Mouse (Mus musculus): ENCODE data around the gene Cdk5.
A peak's percentile ranks its signal among the peaks of the same experiment; 100 is the strongest.
"Not testable (repeated sequence)": the region's sequence is repeated elsewhere in the genome, so short reads cannot be mapped to it uniquely, and the experiment has no call there.

The Cdk5 gene

DNA sequence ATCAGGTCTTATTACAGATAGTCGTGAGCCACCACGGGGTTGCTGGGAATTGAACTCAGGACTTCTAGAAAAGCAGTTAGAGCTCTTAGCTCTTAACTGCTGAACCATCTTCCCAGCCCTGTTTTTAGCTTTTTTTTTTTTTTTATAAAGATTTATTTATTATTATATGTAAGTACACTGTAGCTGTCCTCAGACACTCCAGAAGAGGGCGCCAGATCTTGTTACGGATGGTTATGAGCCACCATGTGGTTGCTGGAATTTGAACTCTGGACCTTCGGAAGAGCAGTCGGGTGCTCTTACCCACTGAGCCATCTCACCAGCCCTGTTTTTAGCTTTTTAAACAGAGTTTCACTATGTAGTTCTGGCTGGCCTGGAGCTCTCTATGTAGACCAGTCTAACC lies 27.1 kb downstream of the Cdk5 start:
- not testable (repeated sequence) for DNase-seq

DNA sequence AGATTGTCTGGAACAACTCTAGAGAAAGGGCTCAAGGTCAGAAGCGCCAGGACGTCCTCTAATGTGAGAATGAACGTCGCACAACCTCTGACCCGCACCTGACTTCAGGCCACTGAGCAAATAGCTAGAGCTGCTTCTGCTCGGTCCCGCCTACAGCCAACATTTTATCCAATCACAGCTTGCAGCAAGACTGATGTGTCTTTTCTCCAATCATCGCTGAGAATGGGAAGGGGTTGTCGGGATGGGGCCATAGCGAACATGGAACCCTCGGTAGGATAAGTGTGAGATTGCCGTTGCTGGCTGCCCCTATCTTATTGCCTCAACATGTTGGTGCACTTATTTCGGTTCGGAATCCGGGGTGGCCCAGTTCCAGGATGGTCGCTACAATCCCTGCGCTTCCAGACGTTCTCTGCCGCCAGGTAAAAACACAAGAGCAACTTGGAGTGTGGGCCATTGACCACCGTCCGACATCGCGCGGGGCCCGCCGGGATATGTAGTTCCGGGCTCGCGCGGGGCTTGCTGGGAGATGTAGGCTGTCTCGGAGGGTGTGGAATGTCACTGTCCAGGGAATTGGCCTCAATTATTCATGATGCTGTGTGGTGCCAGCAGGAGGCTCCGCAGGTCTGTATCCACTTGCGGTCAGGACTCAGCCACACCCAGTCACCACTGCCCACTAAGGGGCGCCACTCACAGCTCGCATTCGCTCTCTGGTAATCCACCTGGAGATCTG lies 29.0 kb downstream of the Cdk5 start:
- DNase-seq = peak; percentile 94 to 97

DNA sequence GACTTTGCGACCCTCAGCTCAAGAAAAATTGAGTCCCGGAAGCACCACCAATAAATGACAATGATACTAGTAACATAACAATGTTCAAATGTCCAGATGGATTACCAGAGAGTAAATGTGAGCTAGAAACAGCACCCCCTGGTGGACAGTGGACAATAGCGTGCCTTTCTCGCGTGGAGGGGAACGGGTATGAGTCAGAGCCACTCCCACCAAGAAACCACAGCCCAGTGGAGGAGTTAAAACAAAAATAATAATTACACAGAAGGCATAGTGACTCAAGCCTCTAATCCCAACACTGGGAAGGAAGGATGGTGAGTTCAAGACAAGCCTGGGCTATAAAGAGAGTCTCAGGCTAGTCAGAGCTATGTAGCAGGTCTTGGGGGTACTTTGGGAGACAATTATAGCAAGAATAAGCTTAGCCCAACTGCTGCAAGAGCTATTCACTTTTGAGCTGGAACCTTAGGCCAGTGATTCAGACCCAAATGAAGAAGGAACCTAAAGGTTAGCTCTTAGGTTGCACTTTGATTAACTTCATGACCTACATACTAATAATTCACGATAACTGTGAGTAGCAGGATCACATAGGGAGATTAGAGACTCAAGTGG lies 29.8 kb downstream of the Cdk5 start, which contains the start of gene Abcb8:
Gene Abcb8 (plus strand): TSS at position 272 of the 606 bp plus-strand sequence.
- DNase-seq = peak; percentile 76 to 83

DNA sequence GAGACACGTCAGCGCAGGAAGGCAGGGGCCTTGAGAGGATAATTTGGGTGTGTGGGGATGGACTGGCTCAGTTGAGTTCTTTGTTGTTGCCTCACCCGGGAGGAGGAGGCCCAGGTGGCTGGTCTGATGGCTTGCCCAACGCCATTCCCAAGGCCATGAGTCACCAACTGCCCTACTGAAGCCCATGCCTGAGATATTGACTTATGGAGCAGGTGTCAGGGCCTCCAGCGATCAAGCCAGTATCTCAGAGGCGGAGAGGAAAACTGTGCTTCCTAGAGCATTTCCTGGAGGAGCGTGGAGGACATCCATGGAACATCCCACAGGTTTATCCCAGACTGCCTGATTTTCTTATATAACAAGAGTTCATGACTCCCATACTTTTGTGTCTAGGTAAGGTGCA lies 30.6 kb downstream of the Cdk5 start:
- no peak for DNase-seq

DNA sequence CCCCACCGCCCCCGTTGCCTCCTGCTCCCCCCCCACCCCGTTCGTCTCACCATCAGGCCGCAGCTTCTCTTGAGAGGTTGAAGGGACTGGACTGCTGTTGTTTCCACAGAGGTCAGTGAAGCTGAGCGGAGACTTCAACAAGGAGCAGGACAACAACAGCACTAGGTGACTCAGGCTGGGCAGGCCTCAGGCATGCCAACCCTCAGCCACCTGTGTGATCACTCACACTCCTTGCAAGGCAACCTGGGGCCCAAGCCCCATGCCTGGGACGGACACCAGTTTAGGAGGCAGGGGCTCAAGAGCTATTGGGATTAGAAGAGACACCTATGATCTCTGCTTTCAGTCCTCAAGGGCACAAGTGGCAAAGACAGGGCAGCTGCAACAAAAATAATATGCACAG lies 31.5 kb downstream of the Cdk5 start, which contains the start of gene Atg9b:
Gene Atg9b (minus strand): TSS at position 280 of the 400 bp plus-strand sequence.
- no peak for DNase-seq

DNA sequence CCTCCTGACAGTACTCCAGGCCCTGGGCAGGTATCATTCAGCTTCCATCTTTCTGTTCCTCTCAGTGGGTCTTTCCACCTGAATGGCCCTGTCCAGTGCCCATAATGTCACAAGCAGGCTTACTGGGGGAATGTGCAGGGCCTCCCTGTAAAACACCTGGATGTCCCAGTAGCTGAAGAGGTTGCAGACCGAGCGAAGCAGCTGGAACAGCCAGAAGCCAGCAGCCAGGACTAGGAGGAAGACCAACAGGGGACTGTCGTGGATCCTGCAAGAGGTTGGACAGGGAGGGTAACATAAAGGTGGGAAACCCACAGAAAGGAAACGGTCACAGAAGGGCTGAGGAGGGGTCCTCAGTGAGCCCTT lies 33.7 kb downstream of the Cdk5 start:
- DNase-seq = no peak

DNA sequence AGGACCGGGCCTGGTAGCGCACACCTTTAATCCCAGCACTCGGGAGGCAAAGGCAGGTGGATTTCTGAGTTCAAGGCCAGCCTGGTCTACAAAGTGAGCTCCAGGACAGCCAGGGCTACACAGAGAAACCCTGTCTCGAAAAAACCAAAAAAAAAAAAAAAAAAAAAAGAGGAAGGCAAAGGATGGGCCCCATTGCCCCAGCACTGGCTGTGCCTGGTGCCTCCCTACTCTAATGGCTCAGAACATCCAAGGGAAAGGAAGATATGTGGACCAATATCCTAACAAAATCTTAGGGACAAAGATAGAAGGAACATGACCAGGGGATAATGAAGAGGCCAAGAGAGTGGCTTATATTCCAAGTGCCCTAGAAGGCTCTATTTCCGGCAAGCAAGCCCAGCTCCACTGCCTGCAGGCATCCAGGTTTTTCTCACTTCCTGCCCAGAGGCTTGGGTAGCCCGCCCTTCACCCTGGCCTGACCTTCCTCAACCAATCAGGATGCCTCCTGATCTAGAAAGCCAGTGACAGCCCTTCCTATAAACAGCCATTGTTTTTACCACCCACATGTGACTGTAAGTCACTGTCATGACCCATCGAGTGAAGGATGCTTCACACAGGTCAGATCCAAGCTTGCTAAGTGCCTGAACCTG lies 34.2 kb downstream of the Cdk5 start:
- no peak for DNase-seq

DNA sequence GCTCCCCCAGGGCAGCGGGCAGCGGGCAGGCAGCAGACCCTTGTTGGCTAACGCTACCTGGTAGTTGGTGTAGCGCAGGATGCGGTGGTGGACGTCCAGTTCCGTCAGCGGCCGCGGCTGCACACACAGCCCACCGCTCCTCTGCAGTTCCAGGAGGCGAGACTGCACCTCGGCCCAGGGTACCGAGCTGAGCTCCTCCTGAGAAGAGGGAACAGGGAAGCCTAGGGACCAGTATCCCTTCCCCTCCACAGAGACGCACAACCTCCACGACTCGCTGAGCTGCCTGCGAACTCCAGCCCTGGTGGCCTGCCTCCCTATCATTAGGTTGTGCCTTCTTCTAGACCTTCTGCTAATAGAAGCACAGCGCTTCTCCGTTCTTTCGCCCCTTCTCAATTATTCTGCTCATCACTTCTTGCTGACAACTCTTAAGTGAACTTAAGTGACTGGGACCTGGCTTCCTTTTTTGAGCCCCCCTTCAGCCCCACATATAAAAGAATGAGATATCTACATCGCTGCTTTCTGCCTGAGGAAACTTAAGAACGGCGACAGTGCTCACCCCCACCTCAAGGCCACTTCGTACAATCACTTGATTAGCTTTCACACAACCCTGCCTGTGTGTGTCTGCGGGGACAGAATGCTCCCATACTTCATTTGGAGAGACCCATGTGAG lies 34.9 kb downstream of the Cdk5 start:
- no peak for DNase-seq

DNA sequence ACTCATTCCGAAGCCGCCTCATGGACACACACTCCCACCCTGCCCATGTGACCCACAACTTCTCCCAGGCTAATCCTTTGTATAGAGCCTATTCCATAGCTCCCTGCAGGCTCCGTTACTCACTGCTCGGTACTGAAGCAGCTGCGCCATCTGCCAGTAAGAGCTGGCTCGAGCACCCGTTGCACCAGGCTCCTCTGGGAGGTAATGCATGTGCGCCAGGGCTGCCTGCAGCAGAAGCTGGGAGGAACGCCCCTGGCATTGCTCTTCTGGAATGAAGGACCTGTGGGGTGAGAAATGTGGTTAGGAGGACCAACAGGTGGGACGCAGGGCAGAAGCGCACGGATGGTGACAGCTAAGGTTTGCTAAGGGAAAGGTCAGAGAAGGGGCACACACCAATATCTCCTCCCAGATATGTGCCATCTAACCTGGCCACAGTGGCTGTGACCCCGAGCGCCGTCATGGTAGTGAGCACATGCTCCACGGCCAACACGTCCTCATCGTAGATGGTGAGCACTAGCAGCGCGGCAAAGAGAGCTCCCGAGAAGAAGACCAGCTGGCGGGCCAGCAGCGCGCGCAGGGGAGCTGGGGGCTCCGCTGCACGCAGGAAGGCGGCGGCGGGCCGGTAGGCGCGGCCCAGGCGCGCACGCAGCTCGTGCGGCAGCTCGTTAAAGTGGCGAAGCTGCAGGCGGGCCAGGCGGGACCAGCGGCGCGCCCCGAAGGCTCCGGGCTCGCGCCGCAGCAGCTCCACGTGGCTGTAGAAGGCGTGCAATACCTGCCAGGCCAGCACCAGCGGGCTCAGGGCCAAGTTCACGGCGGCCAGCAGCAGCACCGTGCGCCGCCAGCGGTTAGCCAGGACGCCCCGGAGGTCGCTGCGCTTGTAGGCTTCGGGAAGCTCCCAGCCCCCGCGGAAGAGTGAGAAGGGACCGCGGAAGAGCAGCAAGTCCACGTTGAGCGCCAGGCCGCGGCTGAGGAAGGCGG lies 35.8 kb downstream of the Cdk5 start:
- peak; percentile 44 to 48 for DNase-seq

DNA sequence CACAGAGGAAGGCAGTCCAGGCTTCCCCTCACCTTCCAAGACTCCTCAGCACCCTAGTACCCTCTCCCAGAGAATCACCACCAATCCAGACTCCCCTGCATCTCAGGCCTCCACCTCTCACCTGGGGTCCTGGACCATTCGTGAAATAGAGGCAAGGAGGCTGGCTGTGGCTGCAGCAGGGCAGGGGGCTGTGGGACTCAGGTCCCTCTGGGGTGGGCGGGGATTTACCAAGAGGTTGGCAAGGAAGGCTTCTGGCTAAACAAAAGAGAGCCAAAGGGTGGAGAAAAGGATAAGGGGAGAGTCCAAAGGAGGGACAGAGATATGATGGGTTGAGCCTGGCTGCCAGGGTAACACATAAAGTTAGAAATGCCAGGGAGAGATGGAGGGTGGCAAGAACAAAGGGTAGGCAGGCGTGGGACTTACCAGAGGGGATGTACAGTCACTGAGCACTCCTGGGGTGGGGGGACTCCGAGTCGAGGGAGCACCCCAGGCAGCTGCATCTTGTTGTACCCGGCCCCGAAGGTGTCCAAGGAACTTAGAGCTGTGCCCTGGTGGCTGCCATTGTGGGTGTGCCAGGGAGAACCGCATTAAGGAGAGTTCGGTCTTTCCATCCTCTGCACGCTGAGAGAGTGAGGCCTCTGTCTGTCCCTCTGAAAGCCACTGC lies 37.3 kb downstream of the Cdk5 start:
- no peak for DNase-seq

DNA sequence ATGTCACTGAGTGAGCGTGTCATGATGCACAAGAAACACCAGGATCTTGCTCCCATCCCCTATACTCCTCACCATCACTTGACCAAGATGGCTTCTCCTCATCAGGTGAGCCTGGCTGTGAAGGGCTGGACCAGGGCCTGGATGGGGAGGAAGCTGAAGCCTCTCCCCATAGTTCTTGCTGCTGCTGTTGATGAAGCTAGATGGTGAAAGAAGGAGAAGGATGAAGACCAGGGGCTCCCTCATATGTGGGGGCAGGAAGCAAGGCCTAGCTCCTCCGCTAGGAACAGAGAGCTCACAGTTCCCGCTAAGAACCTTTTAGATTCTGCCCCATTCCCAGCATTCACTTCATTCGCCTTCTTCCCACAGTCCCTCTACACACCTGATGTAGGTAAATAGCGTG lies 38.0 kb downstream of the Cdk5 start:
- DNase-seq = no peak

DNA sequence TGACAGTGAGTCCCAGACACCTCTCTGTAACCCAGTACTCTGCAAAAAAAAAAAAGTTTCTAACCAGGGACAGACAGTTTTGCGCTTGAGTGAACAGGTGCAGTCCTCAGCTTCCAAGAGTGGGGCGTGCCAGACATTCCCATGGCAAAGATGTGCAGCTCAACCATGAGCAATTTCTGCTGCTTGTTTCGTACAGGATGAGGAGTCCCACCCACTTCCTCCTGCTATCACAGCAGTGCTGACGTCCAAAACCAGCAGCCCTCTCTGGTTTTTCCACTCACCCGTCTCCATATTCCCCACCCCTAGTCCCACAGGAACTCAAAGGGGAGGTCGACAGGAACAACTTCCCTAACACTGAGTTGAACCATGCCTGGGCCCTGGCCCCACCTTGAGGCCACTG lies 38.9 kb downstream of the Cdk5 start:
- DNase-seq = no peak

DNA sequence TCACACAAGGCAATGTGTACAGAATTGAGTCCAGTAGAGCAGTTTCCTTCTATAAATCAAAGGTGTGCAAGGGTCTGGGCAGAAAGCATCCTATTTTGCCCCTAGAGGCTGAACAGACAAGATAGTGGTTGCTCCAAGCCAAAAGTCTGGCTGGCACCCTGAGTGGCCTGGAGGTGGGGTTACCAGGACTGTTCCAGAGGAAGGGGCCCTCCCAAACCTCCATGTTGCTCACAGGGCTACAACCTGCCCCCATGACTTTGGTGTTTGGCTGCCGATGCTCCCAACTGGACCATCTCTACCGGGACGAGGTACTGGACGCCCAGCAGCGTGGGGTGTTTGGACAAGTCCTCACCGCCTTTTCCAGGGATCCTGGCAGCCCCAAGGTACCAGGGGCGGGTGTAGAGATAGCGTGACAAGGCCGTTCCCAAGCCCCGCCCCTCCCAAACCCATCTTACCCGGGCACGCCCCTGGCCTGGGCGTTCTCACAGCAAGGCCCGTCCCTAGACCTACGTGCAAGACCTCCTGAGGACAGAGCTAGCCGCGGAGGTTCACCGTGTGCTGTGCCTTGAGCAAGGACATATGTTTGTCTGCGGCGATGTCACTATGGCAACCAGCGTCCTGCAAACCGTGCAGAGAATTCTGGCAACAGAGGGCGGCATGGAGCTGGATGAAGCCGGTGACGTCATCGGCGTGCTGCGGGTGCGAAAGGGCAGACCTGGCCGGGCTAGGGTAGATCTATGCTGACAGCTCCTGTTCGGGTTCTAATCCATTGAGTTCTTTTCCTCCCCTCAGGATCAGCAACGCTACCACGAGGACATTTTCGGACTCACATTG lies 40.1 kb downstream of the Cdk5 start:
- peak; percentile 96 to 98 for DNase-seq

DNA sequence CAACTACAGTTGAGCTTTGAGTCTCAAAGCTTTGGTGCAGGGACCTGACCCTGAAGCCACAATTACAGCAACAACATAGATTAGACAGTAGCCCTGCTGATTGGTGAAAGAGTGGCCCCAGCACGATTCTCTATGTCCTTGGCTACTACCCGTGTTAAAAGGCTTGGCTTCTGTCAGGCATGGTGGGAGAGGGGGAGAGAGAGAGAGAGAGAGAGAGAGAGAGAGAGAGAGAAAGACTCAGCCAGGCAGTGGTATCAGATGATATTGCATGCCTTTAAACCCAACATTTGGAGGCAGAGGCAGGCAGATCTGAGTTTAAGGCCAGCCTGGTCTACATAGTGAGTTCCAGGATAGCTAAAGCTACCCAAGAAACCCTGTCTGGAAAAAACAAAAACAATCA lies 41.3 kb downstream of the Cdk5 start:
- DNase-seq = no peak

DNA sequence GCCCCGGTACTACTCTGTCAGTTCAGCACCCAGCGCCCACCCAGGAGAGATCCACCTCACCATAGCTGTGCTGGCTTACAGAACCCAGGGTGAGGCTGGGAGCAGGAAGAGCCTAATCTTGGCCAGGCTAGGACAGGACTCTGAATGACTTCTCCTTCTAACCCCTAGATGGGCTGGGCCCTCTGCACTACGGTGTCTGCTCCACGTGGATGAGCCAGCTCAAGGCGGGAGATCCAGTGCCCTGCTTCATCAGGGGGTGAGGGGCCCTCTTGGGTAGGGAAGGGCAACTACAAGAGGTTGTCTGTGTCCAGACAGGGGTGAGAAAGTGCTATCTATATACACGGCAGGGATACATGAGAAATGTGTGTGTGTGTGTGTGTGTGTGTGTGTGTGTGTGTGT lies 41.8 kb downstream of the Cdk5 start:
- DNase-seq = no peak

DNA sequence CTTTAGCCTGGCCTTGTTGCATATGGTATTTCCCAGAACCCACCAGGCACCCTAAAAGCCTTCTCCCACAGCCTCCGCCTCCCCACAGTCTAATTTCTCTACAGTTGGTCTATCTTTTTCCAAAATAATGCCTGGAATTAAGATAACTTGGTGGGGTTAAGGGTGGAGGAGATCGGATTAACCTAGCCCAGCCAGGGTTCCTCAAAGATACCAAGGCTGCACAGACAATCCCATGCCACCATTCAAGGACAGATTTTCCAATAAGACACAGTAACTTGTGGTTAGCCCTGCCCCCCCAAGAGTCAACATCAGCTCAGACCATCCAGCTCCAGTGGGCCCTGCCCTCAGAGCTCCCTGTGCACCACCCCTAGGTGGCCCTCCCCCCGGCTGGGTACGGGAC lies 42.8 kb downstream of the Cdk5 start:
- DNase-seq = no peak

DNA sequence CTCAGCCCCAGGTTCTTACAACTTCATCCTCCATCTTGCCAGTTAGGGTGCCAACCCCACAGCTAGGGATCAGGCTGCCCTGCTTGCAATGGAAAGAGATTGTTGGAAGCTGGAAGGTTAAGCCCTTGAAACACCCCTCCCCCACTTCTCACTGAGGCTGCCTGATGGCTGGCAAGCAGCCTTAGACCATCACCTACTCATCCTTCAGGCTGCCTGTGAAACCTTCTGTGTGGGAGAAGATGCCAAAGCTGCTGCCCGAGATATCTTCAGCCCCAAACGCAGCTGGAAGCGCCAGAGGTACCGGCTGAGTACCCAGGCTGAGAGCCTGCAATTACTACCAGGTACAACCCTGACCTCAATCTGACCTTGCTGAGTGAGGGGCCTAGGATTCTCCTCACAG lies 43.8 kb downstream of the Cdk5 start:
- DNase-seq = no peak

DNA sequence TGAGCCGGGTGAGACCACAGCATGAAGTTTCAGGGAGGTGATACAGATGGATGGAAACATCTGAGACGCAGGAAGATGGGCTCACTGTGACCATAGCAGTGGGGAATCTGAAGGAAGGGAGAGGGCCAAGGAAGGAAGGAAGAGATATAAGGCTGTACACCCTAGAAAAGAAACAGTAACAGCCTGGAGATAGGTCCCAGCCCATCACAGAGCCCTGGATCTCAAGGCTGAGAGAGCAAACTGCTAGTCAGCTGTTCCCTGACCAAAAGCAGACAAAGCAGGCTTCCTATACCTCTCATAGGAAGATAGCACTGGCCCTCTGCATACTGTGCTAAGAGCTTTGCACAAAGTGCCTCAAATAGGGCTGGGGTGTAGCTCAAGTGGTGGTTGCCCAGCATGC lies 44.6 kb downstream of the Cdk5 start:
- DNase-seq = no peak

DNA sequence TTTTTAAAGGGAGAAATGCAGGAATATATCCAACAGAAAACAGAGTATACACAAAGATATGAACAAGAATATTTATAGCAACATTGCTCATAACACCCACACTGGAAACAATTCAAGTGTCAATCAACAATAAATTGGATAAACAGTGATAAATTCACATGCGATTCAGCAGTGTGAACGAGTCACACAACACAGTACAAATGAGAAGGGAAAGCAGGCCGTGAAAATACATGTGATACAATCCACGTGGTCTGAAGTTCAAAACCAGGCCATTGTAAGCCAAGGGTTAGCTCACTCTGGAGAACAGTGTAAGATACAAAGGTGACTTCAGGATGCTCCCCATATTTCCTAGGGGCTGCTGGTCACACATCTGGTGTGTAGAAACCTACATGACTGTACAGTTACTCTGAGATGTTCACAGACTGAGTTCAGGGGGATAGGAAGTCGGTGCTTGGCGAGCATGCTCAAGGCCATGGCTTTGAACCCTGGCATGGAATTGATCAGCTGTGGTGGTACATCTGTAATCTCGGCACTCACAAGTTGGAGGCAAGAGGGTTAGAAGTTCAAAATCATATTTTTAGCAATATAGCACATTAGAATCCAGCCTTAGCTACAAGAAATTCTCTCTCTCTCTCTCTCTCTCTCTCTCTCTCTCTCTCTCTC lies 48.5 kb downstream of the Cdk5 start:
- DNase-seq = no peak

DNA sequence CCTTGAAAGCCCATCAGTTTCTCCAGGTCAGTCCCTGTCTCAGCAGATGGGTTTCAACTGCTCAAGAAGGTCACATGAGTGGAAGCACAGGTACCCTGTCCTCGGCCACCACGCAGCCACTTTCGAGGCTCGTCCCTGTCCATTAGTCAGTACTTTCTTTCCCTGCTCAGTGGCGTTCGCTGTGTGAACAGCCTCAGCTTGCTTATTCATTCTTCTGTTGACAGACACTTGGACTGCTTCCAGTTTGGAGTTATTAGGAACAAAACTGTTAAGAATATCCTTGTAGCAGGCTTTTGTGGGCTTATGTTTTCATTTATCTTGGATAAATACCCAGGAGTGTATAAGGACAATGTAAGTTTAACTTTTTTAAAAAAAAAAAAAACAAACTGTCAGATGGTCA lies 49.1 kb downstream of the Cdk5 start:
- no peak for DNase-seq

Data from cerebellum, postnatal 36 days (tissue).